Mouse (Mus musculus): ENCODE measurements around the gene Fblim1.

Gene Fblim1

DNA sequence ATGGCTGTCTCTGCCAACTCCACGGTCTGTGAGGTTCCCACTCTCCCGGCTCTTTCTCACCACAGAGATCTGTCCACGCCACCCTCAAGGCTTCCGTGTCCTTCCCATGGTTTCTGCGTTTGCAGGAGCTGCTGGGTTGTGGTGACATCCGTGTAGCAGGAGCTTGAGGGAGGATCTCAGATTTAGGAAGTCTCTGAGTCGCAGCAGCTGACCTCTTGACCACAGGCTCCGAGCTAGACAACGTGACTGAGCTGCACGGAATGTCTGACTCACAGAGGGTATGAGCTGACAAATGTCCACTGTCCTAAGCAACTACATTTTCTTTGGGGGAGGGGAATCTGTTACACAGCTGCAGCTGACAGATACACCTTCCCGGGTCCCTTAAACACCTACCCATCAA is at the start of gene Fblim1:
TSS of gene Fblim1 (minus strand) at position 236 of the 400 bp plus-strand sequence.
- no peak for DNase-seq (ENCODE audit: low spot score)

DNA sequence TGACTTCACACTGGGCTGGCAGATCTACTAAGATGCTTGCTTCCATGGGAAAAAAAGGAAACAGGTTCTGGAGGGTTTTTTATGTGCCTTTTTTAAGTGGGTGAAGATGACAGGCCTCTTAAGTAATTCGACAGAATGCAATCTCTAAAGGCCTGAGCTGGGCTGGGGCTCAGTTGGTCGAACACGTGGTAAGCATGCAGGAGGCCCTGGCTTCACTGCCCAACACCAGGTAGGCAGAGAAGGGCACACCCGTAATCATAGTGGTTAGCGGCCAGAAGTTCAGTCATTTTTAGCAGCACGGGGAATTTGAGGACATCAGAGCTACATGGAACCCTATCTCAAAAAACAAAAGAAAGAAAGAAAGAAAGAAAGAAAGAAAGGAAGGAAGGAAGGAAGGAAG is 48.6 kb upstream of the Fblim1 start:
- DNase-seq (ENCODE audit: low spot score): no peak

DNA sequence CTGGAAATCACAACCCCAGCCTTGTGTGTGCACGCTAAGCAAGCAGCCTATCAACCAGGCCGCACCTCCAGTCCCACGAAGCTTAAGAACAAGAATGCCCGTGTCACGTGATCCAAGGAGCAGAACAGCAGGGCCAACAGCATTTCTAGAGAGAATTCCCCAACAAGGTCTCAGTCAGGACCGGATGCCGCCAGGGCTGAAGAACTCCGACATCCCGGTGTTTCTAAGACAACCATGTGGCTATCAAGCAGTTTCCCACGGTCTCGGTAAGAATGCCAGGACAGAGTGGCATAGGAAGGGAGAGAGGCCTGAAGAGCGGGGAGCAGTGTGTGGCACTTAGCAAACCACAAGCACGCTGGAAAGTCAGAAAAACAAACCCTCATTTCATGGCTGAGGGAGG is 47.9 kb upstream of the Fblim1 start:
- DNase-seq (ENCODE audit: low spot score): no peak

DNA sequence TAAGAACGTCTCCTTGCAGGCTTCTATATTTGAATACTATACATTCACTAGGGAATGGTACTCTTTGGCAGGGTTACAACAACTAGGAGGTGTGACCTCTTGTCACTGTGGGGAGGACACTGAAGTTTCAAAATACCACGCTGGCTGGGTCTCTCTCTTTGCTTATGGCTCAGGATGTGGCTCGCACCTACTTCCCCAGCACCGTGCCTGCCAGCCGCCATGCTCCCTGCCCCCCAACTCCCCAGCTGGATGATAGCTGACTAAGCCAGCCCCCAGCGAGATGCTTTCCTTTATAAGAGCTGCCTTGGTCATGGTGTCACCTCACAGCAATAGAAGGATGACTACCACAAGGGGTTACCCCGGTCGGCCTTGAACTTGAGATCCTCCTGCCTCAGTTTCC is 47.1 kb upstream of the Fblim1 start:
- no peak for DNase-seq (ENCODE audit: low spot score)

DNA sequence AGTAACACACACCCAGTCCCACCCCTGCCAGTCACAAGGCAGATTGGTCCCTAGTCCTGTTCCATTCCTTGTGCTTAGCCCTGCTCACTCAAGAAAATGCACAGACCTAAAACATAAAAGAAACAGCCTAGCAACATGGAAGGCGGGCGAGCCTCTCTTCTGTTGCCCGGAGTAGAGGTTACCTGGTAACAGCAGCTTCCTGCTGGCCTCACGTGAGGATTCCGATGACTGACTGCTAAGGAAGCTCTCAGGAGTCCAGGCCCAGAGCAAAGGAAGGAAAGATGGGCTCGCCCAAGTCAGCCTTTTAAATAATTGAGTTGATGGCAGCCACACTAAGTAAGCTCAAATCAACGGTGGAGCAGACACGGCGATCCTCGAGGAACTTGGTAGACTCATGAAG is 46.0 kb upstream of the Fblim1 start:
- no peak for DNase-seq (ENCODE audit: low spot score)

DNA sequence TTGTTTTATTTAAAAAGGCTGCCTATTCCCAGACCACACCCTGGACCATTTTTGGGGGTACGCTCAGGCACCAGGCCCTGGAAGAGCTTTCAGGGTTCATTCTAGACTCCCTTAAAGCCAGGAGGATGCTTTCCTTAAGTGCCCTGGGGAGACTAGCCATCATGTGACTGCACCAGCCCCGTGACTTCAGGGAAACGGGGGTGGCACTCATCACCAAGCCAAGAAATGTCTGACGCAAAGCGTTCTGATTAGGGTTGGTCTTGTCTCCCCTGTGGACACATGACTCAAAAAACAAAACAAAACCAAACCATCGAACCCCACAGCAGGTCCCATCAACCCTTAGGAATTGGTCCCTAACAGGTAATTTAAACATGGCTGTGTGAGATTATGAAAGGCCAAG is 45.4 kb upstream of the Fblim1 start:
- DNase-seq (ENCODE audit: low spot score): no peak

DNA sequence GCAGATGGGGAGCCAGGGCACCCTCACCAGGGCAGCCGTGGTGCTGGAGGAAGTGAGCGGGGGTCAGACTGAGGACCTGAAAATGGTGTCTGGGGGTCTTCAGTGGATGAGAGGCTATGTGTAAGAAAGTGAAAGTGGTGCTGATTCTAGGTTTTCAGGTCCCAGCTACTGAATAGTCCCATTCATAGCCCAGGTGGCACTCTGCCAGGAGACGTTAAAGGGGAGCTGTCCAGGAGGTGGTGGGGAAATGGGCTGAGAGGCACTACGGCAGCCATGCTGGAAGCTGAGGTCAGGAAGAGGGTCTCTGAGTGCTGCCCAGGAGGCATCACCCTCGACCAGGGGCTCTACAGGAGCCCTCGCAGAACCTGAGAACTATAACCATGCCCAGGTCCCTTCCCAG is 43.3 kb upstream of the Fblim1 start:
- DNase-seq (ENCODE audit: low spot score): no peak

DNA sequence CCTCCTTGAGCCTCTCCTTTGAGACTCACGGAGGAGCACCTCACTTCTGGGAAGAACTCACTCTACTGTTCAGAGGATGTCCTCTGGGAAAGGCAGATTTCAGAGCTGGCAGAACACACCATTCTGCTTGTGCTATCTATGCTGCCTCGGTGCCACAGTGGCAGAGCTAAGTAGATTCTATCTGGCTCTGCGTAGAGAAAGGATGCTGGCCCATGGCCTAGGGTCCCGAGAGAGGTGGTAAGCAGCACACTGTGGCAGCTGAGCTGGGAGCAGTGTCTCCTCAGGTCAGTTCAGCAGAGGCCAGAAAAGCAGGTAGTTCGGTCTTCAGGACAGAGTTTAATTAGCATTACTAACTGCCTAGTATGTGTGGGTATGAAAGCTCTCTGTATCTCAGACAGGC is 42.4 kb upstream of the Fblim1 start:
- no peak for DNase-seq (ENCODE audit: low spot score)

DNA sequence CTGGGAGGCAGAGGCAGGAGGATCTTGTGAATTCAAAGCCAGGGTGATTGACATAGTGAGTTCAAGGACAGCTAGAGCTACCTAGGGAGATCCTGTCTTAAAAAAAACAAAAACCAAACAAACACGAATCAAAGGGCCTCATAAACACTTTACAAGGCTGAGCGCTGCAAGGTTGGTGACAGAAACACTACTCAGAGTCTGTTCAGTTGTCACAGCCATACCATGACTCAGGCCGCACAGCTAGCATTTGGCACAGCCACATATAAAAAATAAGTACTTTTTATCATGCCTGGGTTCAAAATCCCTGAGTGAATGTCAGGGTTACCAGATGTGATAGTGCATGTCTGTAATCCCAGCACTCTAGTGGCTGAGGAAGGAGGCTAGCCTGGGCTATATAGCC is 41.3 kb upstream of the Fblim1 start:
- DNase-seq (ENCODE audit: low spot score): no peak

DNA sequence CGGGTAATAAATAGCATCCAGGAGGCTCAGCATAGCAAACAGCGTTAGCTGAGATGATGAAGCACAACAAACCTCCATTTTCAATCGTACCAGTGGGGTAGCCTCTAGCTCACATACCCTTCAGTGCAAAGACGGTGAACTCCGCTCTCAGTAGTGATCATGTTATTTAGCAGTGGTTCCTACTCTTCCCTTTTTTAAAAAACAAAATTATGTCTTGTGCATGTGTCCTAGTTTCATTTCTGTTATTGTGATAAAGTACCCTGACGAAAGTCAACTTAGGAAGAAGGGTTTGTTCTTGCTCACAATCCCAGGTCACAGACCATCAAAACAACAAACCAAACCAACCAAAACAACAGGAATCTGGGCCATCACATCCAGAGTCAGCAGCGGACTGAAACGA is 40.1 kb upstream of the Fblim1 start:
- DNase-seq (ENCODE audit: low spot score): no peak

DNA sequence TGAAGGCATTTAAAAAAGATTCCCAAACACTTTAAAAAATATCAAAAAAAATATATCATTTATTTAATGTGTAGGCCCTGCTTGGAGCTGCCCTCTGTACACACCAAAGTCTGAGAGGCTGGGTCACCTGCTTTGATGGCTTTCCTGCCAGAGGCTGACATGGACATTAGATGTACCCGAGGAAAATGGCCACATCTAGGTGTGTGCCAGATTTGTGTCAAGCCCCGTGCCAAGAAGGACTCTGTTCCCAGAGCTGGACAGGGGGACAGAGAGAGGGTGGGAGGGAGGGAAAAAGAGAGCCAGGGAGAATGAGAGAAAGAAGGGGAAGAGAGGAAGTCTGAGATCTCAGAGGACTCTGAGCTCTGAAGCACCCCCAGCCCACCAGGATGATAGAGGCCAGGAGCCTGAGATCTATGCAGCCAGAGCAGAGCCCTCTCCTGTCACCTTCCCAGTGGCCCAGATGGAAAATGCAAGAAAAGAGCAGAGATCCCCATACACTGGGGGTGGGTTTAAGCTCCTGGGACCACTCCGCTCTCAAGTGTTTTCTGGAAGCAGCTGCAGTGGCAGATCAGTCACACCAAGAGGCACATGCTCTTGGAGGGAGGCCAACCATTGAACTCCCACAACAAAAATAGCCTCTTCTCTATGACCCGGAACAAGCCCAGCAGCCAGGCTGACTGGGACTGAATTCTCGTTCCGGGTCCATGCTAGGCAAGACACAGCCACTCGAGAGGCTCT is 37.4 kb upstream of the Fblim1 start:
- peak; percentile 11 for DNase-seq (ENCODE audit: low spot score)

DNA sequence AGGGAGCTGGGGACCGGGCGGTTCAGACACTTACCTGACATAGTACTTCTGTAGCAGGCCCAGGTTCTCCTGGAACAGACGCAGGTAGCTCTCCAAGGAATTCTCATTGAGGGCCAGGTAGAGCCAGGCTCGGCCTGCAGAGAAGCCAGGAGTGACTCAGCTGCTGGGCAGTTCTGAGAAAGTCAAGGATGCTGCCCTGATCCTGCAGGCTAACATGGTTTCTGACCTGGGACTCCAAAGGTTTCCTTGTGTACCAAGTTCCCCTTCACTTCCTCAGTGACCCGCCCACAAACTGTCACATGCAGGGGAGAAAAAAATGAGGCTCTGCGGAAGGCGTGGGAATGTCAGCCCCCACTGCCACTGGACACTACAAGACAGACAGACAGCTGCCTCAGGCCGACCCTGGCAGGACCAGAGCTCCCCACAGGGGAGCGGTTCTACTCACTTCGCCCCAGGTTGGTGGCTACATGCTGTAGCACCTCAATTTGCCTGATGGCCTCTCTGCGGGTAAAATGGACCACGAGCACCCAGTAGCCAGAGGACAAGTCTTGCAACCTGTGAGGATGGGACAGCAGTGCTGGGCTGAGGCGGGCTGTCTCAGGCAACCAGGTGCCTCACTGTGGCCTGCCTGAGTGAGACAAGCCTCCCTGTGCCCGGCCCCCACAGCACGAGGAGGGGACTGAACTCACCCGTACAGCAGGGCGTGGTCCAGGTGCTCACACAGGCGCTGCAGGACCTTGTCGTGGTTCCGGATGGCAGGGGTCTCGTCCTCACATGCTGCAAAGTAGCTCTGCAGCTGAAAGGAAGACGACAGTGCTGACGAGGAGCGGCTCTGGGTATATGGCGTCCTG is 36.3 kb upstream of the Fblim1 start:
- no peak for DNase-seq (ENCODE audit: low spot score)

DNA sequence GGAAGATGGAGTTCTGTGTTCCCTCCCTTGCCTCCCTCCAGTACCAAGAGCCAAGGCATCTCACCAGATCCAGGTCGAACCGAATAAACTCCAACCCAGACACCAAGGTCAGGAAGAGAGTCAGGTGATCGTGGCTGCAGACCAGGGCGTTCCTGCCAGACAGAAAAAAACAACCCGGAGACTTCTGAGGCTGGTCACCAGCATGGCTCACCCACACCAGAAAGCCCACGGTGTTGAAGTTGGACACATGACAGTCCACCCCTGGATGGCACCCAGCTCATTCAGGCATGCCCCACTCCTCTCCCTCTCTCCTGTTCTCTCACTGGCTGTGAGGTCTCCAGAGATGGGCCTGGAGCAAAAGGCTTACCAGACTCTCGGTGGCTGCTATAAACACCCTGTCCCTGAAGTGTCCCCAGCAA is 35.5 kb upstream of the Fblim1 start:
- DNase-seq (ENCODE audit: low spot score): no peak

DNA sequence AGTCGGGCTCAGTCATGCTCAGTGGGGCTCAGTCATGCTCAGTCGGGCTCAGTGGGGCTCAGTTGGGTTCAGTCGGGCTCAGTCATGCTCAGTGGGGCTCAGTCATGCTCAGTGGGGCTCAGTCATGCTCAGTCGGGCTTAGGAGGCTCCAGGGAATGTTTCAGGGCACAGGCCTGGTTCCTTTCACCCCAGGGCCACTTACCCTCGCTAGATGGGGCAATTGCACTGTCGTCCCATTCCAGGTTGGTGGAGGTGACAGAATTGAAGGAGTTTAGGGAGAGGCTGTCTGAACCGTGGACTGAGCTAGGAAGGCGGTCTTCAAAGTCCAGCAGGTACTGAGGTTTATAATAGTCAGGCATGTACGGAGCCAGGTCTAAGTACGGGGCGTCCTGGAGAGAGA is 33.6 kb upstream of the Fblim1 start:
- DNase-seq (ENCODE audit: low spot score): no peak

DNA sequence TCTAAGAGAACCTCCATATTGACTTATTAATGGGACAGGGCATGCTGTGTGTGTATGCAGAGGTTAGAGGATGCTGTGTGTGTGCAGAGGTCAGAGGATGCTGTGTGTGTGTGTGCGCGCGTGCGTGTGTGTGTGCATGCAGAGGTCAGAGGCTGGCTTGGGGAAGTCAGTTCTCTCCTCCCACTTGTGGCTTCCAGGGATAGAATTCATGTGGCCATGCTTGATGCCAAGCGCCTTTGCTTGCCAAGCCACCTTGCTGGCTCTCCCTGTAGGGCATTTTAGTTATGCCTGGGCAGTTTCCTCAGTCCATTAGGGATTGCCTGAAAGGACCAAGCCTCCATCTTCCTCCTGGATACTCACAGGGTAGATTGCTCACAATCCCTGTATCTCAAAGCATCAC is 30.8 kb upstream of the Fblim1 start:
- DNase-seq (ENCODE audit: low spot score): no peak

DNA sequence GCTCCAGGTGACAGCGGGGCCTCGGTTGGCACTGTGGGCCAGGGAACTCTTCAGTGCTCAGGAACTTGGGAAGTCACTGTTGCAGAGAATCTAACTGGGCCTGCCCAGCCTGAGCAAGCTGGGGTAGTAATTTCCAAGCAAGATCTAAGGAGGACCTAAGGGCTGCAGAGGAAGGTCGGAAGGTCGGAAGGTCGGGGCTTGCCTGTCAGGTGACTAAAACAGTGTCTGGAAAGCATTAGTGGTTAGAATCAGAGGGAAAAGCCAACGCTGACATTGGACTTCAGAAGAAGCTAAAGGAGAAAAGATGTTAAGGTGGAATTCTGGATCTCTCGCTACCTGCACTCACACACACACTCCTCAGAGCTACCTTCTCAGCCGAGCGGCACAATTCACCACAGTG is 30.1 kb upstream of the Fblim1 start:
- DNase-seq (ENCODE audit: low spot score): peak; percentile 66

DNA sequence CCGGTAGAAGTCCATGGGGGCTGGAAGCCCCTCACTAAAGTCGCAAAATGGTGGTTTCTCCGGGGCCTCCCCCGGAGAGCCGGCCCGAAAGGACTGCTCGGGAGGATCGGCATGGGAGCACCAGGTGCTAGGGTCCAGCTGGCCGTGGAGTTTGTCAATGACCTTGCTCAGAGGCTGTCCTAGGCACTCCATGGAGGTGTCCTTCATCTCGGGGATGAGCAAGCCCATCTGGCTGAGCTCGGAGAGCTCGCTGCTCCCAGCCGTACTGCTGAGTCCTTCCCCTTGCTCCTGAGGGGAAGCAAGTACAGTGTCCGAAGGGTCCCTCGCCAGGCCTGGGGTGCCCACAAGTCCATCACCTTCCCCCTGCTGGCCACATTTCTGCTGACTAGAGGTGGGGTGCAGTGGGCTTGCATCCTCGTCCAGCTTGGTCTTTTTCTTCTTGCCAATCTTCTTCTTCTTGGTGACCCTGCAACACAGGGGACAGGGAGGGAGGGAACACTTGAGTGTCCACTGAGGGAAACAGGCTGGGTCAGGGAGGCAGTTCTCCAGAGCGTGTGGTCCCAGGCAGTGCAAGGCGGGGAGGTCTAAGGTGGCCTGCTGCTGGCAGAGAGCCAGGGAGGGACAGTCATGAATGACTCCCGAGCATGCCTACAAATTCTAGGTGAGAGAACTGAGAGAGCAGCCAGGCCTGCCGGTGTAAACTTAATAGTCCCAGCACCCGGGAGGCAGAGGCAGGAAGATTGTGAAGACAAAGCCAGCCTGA is 26.4 kb upstream of the Fblim1 start:
- DNase-seq (ENCODE audit: low spot score): no peak

DNA sequence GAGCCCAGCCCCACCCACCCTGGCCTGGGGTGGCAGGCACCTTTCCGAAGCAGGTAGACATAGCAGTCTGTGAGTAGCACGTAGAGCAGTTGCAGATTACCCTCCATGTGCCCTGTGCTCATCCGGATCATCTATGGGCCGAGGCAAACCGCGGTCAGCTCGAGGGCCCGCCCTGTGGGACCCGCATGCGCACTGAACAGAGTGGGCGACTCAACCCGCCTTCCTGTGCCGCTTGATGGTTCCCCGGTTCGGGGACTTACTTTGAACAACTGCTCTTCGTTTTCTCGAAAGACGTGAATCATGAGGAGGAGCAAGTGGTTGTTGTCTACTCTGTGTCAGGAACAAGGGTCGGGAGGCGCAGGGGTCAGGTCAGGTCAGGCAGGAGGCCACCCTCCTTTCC is 25.4 kb upstream of the Fblim1 start:
- DNase-seq (ENCODE audit: low spot score): no peak

DNA sequence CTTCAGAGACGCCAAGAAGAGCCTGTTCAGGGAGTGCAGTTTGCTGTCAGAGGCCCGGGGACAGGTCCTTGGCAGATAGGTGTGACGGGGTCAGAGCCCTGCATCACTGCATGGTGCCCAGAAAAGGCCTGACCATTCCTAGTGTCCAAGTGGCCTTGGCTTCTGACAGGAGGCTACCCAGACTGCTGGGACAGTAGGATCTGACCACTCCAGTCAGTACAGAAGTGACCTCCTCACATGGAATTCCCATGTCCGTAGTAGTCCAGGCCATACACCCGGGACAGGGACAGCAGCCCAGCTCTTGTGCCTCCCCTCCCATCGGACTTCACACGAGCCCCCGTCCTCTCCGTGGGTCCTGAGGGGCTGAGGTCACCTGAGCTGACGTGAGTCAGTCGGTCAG is 24.1 kb upstream of the Fblim1 start:
- DNase-seq (ENCODE audit: low spot score): no peak

DNA sequence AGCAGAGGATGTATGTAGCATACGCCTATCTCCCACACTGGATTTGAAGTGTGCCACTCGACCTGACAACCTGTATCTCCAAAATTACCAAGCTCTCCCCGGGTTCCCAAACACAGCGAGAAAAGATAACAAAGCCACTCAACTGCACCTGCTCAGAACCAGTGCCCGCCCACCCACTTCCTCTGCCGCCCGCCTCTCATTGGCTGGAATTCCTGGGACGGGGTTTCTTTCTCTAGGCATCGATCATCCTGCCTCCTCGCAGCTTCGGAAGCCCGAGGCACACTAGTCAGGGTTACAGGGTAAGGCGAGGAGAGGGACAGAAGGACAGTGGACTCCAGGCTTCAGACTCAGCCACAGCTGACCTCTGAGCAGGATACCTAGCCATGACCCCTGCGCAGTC is 22.8 kb upstream of the Fblim1 start:
- DNase-seq (ENCODE audit: low spot score): no peak

DNA sequence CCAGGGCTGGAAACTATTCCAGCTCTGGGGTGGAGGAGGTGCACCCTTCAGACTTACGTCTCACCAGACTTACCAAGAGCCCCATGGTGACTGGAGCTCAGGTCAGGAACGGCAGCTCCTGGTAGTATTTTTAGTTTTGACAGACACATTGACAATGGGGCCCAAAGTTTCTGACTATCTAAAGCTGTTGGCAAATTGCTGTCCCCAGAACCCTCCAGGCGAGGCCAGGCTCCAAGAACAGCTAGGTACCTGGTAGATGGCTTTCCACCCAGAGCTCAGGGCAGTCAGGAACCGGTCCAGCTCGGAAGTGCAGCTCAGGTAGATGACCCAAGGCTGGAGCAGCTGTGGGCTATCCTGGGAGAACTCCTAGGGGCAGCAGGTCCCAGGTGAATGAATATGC is 21.6 kb upstream of the Fblim1 start:
- no peak for DNase-seq (ENCODE audit: low spot score)

DNA sequence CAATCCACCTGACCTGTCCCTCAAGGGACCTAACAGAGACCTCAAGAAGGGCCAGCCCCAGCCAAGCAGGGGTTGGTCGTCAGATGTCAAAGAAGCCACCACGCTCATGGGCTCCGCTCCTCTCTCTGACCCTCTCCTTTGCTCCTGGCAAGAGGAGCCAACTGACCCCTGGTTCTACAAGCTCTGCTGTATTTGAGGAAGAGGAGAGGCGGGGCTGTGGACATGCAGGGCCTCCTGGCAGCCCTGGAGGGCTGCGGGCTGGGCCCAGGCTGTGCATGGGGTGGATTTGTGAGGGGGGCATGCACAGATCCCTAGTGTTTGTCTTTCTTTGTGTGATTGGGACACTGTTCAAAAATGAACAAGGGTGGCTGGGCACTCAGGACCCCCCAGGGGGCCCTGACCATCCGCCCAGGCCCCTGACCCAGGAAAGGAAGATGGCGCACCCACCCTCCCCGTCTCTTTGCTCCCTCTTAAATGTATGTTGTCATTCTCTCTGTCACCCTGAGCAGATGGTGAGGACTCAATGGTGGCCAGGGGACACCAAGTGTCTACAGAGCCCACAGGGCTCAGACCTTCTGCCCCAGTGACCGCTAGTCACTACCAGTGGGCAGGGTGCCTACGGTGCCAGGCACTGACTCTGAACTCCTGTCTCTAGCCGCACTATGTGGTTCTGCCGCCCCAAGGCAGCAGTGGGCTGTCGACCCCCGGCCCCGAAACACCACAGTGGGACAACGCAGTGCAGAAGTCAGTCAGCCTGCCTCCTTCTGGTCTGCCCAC is 20.1 kb upstream of the Fblim1 start:
- no peak for DNase-seq (ENCODE audit: low spot score)

Measured in embryo, embryonic 10.5 days (tissue).